In the genomic region with DNA sequence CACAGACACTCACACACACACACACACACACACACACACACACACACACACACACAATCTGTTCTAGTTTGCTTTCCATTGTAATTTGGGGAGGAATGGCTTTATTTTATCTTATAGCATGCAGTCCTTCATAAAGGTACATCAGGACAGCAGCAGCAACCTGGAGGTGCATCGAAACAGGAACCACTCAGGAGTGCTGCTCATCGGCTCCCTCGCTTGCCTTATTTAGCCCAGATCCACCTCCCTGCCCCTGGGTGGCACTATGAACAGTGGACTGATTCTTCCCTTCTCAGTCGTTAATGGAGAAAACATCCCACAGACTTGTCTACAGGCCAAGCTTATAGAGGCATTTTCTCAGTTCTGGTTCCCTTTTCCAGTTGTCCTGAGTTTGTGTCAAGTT, we compare ENCODE assay signal across 21 mouse cellular contexts.
"Had no signal": no experiment of that assay in that cellular context is flagged by ENCODE, and none has a peak within 500 bp of the region (broad histone marks: within the 10 kb centered on the region; RNA-seq: fewer than 3 reads in every experiment).

No protein-coding gene starts in this region.

- H3K9ac ChIP-seq: limb, embryonic 12.5 days; limb, embryonic 15.5 days; liver, embryonic 12.5 days; liver, embryonic 15.5 days; midbrain, embryonic 13.5 days; neural tube, embryonic 13.5 days had no signal

- H3K4me2 ChIP-seq: limb, embryonic 12.5 days; limb, embryonic 15.5 days; liver, embryonic 12.5 days; liver, embryonic 15.5 days; midbrain, embryonic 13.5 days; neural tube, embryonic 13.5 days had no signal

- H3K4me3 ChIP-seq: limb, embryonic 12.5 days; limb, embryonic 15.5 days; liver, embryonic 12.5 days; liver, embryonic 15.5 days; midbrain, embryonic 10.5 days; midbrain, embryonic 13.5 days; myocyte; neural tube, embryonic 13.5 days had no signal

- DNase-seq: kidney, adult 2 months; kidney, postnatal 25 days; left cerebral cortex, postnatal 4 days; lung, adult 2 months; lung, postnatal 14 days; lung, postnatal 4 days; retina, postnatal 1 day; thymus, adult 2 months; thymus, postnatal 25 days had no signal

- H3K9me3 ChIP-seq: limb, embryonic 12.5 days; limb, embryonic 15.5 days; liver, embryonic 12.5 days; liver, embryonic 15.5 days; megakaryocyte, embryonic 14.5 days; midbrain, embryonic 10.5 days; midbrain, embryonic 13.5 days; neural tube, embryonic 13.5 days had no signal

- H3K27ac ChIP-seq: kidney, postnatal 0 days; limb, embryonic 12.5 days; limb, embryonic 15.5 days; liver, embryonic 12.5 days; liver, embryonic 15.5 days; midbrain, embryonic 10.5 days; midbrain, embryonic 13.5 days; neural tube, embryonic 13.5 days; stomach, postnatal 0 days had no signal

- ATAC-seq: liver, embryonic 12.5 days; midbrain, embryonic 13.5 days; midbrain, embryonic 16.5 days had no signal

- H3K27me3 ChIP-seq: limb, embryonic 12.5 days; limb, embryonic 15.5 days; liver, embryonic 12.5 days; liver, embryonic 15.5 days; megakaryocyte, embryonic 14.5 days; midbrain, embryonic 13.5 days; neural tube, embryonic 13.5 days had no signal

- H3K4me1 ChIP-seq: limb, embryonic 15.5 days; liver, embryonic 15.5 days had no signal

- H3K36me3 ChIP-seq: limb, embryonic 12.5 days; limb, embryonic 15.5 days; liver, embryonic 12.5 days; liver, embryonic 15.5 days; midbrain, embryonic 10.5 days; midbrain, embryonic 13.5 days; neural tube, embryonic 13.5 days had no signal
